1 mouse cellular context compared by ENCODE assay signal in the genomic region with DNA sequence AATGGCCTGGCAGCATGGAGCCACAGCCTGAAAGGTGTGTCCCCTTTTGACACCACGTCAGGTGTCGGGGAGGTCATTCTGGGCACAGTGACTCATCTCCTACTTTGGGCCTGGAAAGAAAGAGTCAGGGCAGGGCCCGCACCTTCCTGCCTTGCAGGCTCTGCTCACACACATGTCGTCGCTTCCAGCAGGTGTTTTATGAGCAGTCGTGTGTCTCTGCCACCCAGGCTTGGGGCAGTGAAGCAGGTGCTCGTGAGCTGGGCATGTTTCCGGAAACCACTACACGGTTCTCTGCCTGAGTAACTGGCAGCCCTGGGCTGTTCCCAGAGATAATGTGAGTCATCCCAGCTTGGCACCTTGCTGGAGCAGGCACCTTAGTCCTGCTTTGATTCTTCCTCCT.
TF ChIP-seq lines count a peak whose summit lies in the region.

No protein-coding gene starts in this region.

TF ChIP-seq in CH12.LX, 34 proteins besides CTCF, POLR2A, EP300 and RAD21:
- TF ChIP-seq JUND (conservative IDR thresholded peaks at IDR 0.05; ENCODE audit: low read depth, low read length) (peak; percentile 81), SIN3A (IDR thresholded peaks at IDR 0.05; ENCODE audit: low read length) (peak; percentile 68), MAFK (IDR thresholded peaks at IDR 0.05; ENCODE audit: insufficient replicate concordance, low read length) (no peak), NRF1 (IDR thresholded peaks at IDR 0.05; ENCODE audit: low read depth, low read length) (no peak), MXI1 (IDR thresholded peaks at IDR 0.05; ENCODE audit: low read depth, low read length) (peak; percentile 68; the same call in 1 of the 2 replicates), RCOR1 (conservative IDR thresholded peaks at IDR 0.05; ENCODE audit: low read depth, low read length) (peak; percentile 76; the same call in 1 of the 2 replicates), MYC (IDR thresholded peaks at IDR 0.05; ENCODE audit: low read depth, low read length) (peak; percentile 85), UBTF (IDR thresholded peaks at IDR 0.05; ENCODE audit: low read depth, low read length) (no peak), ZMIZ1 (IDR thresholded peaks at IDR 0.05; ENCODE audit: low read depth, low read length) (0 out of 2 replicates have a peak, but pooled peaks have one; percentile 26), TBP (conservative IDR thresholded peaks at IDR 0.05; ENCODE audit: low read depth, low read length) (no peak), NELFE (IDR thresholded peaks at IDR 0.05; ENCODE audit: low read depth, low read length) (no peak), ZNF384 (IDR thresholded peaks at IDR 0.05; ENCODE audit: low read depth, low read length) (no peak), TCF12 (IDR thresholded peaks at IDR 0.05; ENCODE audit: low read depth, low read length) (peak; percentile 99), BHLHE40 (IDR thresholded peaks at IDR 0.05; ENCODE audit: low read depth, low read length) (peak; percentile 99), KAT2A (IDR thresholded peaks at IDR 0.05; ENCODE audit: insufficient replicate concordance, low read length) (no peak), USF2 (conservative IDR thresholded peaks at IDR 0.05; ENCODE audit: low read depth, low read length) (no peak), GABPA (IDR thresholded peaks at IDR 0.05; ENCODE audit: insufficient replicate concordance, low read depth, low read length) (no peak), MAZ (IDR thresholded peaks at IDR 0.05; ENCODE audit: low read depth, low read length) (peak; percentile 90; the same call in 1 of the 2 replicates), CHD1 (IDR thresholded peaks at IDR 0.05; ENCODE audit: low read depth, low read length) (0 out of 2 replicates have a peak, but pooled peaks have one; percentile 43), CHD2 (IDR thresholded peaks at IDR 0.05; ENCODE audit: low read length) (peak; percentile 53; the same call in 1 of the 2 replicates), USF1 (IDR thresholded peaks at IDR 0.05; ENCODE audit: low read depth, low read length) (no peak), HCFC1 (IDR thresholded peaks at IDR 0.05; ENCODE audit: low read depth, low read length) (peak; percentile 25; the same call in 1 of the 2 replicates), SMC3 (IDR thresholded peaks at IDR 0.05; ENCODE audit: low read depth, low read length) (no peak), POLR2AphosphoS2 (IDR thresholded peaks at IDR 0.05; ENCODE audit: low read depth, low read length) (no peak), JUN (IDR thresholded peaks at IDR 0.05; ENCODE audit: insufficient read depth, low read depth, low read length) (peak; percentile 93), MEF2A (IDR thresholded peaks at IDR 0.05; ENCODE audit: borderline replicate concordance, low read depth, low read length) (peak; percentile 98), ETS1 (conservative IDR thresholded peaks at IDR 0.05; ENCODE audit: low read depth, low read length) (peak; percentile 99), ELF1 (IDR thresholded peaks at IDR 0.05; ENCODE audit: low read depth, low read length) (peak; percentile 32; the same call in 1 of the 2 replicates), MAX (IDR thresholded peaks at IDR 0.05; ENCODE audit: low read length) (peak; percentile 82), ZKSCAN1 (IDR thresholded peaks at IDR 0.05; ENCODE audit: borderline replicate concordance, low read depth, low read length) (no peak), IRF4 (IDR thresholded peaks at IDR 0.05; ENCODE audit: low read depth, low read length) (peak; percentile 88), E2F4 (IDR thresholded peaks at IDR 0.05; ENCODE audit: insufficient replicate concordance, low read depth, low read length) (no peak), ZC3H11A (IDR thresholded peaks at IDR 0.05; ENCODE audit: low read depth, low read length) (no peak), PAX5 (IDR thresholded peaks at IDR 0.05; ENCODE audit: low read length) (no peak)
